Mouse (Mus musculus) ES-CJ7 (cell line): Measurements from ENCODE around the gene H2afz.
"Not testable (repeated sequence)": the region's sequence is repeated elsewhere in the genome, so short reads cannot be mapped to it uniquely, and the experiment has no call there.

Experiments used
- DNase-seq: peaks from one replicate; pipeline ENCODE4 v3.0.0; 2011; ENCODE audit warnings: low read depth, low spot score

H2afz gene

GRCm38 (mm10) chr3:137863330-137864123, 760 bp upstream of the H2afz start:
- no peak for DNase-seq

- peak; percentile 94 for DNase-seq
Observed at GRCm38 (mm10) chr3:137864988-137865982, 998 bp downstream of the H2afz start.

- DNase-seq: peak; percentile 70
Observed at GRCm38 (mm10) chr3:137867133-137867436, 2.8 kb downstream of the H2afz start.

- no peak for DNase-seq
Observed at GRCm38 (mm10) chr3:137867437-137868093, 3.3 kb downstream of the H2afz start, which contains the start of gene Dnajb14. Gene Dnajb14 (plus strand): TSS chr3:137867675.

DNA sequence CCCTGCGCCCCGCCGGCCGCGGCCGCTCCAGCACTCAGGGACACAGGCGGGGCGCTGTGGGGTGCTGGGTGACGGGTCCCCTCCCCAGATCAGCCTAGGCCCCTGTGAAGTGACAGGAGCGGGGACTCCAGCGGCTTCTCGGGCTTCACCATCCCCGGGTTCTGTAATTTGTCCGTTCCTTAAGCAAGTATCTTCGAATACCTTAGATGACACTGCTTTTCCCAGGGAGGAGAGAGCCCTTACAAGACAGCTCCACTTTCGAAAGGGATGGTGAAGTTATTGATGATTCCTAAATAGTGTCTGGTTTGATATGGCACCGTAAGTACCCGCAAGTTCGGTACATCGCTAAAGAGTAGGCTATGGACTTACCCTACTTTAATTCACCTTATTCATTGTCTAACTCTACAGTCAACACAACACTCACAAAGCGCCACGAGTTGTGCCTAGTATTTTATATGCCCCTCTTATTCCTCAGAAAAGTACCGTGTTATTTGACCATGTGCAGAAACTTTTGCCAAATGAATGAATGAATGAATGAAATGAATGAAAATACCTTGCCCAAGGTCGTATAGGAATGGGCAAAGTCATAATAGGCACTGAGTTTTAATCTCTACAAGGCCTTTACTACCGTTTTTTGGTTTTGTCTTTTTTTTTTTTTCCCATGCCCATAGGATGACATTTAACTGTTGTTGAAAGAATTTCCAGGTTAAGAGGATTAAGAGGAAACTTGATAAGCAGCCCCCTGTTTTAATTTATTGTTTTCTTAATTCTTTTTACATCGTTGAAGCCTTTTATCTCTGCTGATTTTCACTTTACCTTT, 4.0 kb downstream of the H2afz start:
- DNase-seq: no peak

DNA sequence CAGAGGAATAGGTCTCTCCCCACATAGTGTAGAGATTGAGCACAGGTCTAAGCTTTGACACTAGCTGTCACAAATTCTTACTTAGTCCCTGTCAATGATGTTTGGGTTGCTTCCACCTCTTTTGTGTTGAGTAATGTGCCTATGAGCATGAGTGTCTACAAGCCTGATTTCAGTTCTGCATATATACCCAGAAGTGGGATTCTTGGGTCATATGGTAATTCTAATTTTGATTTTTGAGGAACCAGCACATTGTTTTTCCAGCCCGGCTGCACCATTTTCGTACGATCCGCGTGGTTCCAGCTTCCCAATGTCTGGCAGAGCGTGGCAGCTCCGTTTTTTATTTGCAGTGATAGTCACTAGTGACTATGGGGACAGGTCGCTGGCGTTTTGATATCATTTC, 5.1 kb downstream of the H2afz start:
- DNase-seq: no peak

DNA sequence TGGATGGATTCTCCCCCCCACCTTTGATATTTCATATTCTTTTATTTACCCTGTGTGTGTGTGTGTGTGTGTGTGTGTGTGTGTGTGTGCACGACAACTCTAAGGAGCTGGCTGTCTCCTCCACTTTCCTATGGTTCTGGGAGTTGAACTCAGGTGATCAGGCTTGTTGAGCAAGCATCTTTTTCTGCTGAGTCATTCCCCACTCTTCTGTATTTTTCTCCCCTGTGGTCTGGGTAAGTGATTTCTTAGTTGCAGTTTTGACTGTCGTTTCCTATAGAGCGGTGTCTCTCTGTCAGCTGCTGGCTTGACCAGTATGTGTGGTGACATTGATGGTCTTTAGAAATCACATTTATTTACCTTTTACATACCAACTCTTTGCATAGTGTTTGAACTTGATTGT, 15.0 kb downstream of the H2afz start:
- DNase-seq: peak; percentile 38

- DNase-seq: no peak
Observed at GRCm38 (mm10) chr3:137880109-137880748, 15.9 kb downstream of the H2afz start.

DNA sequence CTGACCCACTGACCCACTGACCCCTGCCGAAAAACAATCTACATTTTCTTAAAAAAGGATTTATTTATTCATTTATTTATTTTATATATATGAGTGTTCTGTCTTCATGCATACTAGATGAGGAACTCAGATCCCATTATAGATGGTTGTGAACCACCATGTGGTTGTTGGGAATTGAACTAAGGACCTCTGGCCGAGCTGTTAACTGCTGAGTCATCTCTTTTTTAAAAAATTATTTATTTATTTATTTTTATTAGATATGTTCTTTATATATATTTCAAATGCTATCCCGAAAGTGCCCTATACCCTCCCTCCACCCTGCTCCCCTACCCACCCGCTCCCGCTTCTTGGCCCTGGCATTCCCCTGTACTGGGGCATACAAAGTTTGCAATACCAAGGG, 16.8 kb downstream of the H2afz start:
- no peak for DNase-seq

GRCm38 (mm10) chr3:137887961-137888360, 23.7 kb downstream of the H2afz start:
- no peak for DNase-seq

DNA sequence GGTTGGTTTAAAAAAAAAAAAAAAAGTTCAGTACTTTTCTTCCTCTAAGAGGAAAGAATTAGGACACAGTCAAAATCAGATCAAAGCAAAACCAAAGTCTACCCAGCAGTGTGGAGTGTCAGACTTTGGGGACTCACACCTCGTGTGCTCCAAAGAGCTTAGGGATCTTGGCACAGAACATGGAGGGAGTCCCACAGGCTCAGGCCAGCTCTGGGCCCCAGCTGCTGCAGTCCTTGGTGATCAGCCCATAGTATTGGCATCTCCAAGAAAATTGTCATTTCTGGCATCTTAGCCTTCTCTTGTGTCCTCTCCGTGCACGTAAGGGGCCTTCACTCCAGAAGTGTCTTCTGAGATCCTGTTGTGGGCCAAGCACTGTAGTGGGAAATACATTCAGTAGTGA, 26.8 kb downstream of the H2afz start:
- DNase-seq: no peak

DNA sequence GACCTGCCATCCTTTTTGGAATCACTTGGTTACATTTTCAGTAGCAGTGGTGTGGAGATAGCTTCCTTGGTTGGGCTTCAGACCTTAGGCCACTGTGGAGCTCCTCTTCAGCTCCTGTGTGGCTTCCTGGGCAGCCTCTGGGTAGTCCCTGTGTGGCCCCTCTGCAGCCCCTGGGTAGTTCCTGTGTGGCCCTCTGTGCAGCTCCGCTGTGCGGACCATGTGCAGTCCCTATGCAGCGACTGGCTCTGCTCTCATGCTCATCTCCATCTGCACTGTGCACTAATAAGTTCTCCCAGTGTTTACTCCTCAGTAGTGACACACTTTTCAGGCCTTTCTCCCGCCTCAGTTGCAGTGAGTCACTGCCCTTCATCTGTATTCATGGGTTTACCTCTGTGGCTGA, 27.8 kb downstream of the H2afz start:
- no peak for DNase-seq

DNA sequence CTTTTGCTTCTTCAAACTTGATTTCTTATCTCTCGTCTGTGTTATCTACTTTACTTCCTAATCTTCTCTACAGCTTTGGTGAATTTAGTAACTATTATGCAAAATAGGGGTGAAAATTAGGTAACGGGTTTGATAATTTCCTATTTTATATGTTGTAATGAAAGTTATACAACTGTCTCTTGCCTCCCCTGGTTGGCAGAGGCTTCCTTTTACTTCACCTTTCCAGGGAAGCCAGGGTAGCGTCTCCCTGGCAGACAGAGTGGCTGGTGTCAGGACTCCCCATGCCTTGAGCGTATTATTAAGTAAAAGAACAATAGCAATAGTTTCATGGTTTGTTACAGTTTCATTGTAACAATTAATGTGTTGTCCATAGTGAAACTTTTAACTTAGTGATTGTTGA, 29.5 kb downstream of the H2afz start:
- DNase-seq: no peak

GRCm38 (mm10) chr3:137895196-137895595, 30.9 kb downstream of the H2afz start:
- peak; percentile 39 for DNase-seq

- DNase-seq: no peak
Observed at GRCm38 (mm10) chr3:137896386-137896785, 32.1 kb downstream of the H2afz start.

GRCm38 (mm10) chr3:137896867-137897266, 32.6 kb downstream of the H2afz start:
- no peak for DNase-seq

GRCm38 (mm10) chr3:137897685-137898084, 33.4 kb downstream of the H2afz start:
- DNase-seq: no peak

GRCm38 (mm10) chr3:137900149-137900548, 35.9 kb downstream of the H2afz start:
- no peak for DNase-seq

DNA sequence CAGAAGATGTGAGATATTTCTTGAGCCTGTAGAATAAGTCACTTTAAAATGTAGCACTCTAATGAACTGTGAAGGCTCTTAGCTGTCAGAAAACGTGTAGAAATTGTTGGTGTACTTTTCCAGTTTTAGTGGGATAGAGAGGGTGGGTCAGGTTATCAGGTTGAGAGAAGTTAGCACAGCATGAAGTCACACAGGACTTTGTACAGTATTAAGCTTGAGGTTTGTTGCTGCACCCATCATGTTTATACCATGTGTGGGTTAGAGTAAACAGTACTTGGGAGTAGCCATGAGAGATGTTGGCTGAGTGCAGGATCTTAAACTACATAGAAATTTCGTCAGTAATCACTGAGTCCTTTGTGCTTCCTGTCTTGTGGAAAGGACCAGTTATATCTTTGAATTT, 48.8 kb downstream of the H2afz start:
- no peak for DNase-seq

- DNase-seq: not testable (repeated sequence)
Observed at GRCm38 (mm10) chr3:137914567-137914966, 50.3 kb downstream of the H2afz start.
